Mouse (Mus musculus) E14TG2a.4 (cell line): ENCODE measurements at regions not wholly inside any gene's neighbourhood (a gene's known extent, or its start where the extent isn't known, plus 50 kb on each side); places are given as distances from the start of the nearest gene placed in this dataset.

Experiments
- CTCF ChIP-seq: conservative IDR thresholded peaks from 2 replicates; pipeline ENCODE4 v1.5.1; 2014; ENCODE audit warnings: low read length
- NANOG ChIP-seq: IDR thresholded peaks from 2 replicates; pipeline ENCODE4 v1.6.1; 2014; ENCODE audit warnings: borderline replicate concordance, low read length, mixed read lengths

GRCm38 (mm10) chr6:117570346-117570745 is 270.6 kb upstream of the Zfp637 start:
- TF ChIP-seq CTCF (no peak), NANOG (peak; percentile 38; the same call in 1 of the 2 replicates)
